Mouse (Mus musculus) hindbrain, postnatal 0 days (tissue): ENCODE data around the gene Prkaa1. TPM values are rescaled to one million over a fixed set of nuclear protein-coding genes. Genes with fewer than 3 reads are reported as not detected.
"Not testable (repeated sequence)": the region's sequence is repeated elsewhere in the genome, so short reads cannot be mapped to it uniquely, and the experiment has no call there.

Source experiments
- ATAC-seq: fragments of 200-750 bp; cut with Nextera tagmentation; 2 replicates; pipeline ENCODE4 v1.8.0; 2017; ENCODE audit warnings: mild to moderate bottlenecking, moderate TSS enrichment, moderate library complexity
- DNase-seq: peaks from one replicate; pipeline ENCODE4 v3.0.0-alpha.2; 2015; ENCODE audit warnings: low spot score
- H3K27ac ChIP-seq: fragments of 300-500 bp; sonication (generic); 2 replicates; pipeline ENCODE4 v1.5.1; 2014; ENCODE audit warnings: mild to moderate bottlenecking
- H3K27me3 ChIP-seq: fragments of 300-500 bp; sonication (generic); 2 replicates; pipeline ENCODE4 v1.6.1; 2014; ENCODE audit warnings: low read length, mixed read lengths; ENCODE audit not compliant: insufficient read depth
- H3K36me3 ChIP-seq: fragments of 300-500 bp; sonication (generic); 2 replicates; pipeline ENCODE4 v1.6.1; 2014; ENCODE audit warnings: low read length, mixed read lengths; ENCODE audit not compliant: insufficient read depth
- H3K4me1 ChIP-seq: fragments of 300-500 bp; sonication (generic); 2 replicates; pipeline ENCODE4 v1.6.1; 2014; ENCODE audit warnings: antibody characterized with exemption, low read length, mixed read lengths; ENCODE audit not compliant: insufficient read depth
- H3K4me2 ChIP-seq: fragments of 300-500 bp; sonication (generic); 2 replicates; pipeline ENCODE4 v1.6.1; 2014; ENCODE audit warnings: low read depth, mild to moderate bottlenecking, low read length, moderate library complexity, mixed read lengths
- H3K4me3 ChIP-seq: fragments of 300-500 bp; sonication (generic); 2 replicates; pipeline ENCODE4 v1.5.1; 2014; ENCODE audit warnings: low read length
- H3K9ac ChIP-seq: fragments of 300-500 bp; sonication (generic); replicated peaks from 2 replicates; pipeline ENCODE4 v1.6.1; 2014; ENCODE audit warnings: mild to moderate bottlenecking, low read length, moderate library complexity, mixed read lengths
- H3K9me3 ChIP-seq: fragments of 300-500 bp; sonication (generic); 2 replicates; pipeline ENCODE4 v1.6.1; 2016; ENCODE audit warnings: low read length, mixed read lengths
- CTCF ChIP-seq: IDR thresholded peaks from 2 replicates; pipeline ENCODE4 v1.5.1; 2016; ENCODE audit warnings: antibody characterized with exemption, control low read depth, low read depth
- WGBS: fragments of 180-500 bp; shearing (Covaris S2); extraction: QIAGEN DNeasy Blood & Tissue Kit; methylation state at CpG from one replicate; pipeline ENCODE4 v1.1.7; 2014; 5-methylcytosine and 5-hydroxymethylcytosine counted together
- polyA plus RNA-seq: library from polyadenylated mRNA; unstranded; fragments of >200 nt; fragmentation: Nextera tagmentation; extraction: Ambion mirVana; gene quantifications from 2 replicates; pipeline ENCODE4 v1.2.1, GENCODE M21; 2015
- total RNA-seq: library from RNA; depleted of rRNA; stranded (reverse); fragments of >200 nt; gene quantifications from 2 replicates; pipeline ENCODE4 v1.2.3, GENCODE M21; 2014

Prkaa1 gene
- total and polyA plus RNA-seq, 2 experiments from 2014 or later: 9.4 to 14.3 TPM

- Histone ChIP-seq H3K9ac (no peak overlapping the region), H3K4me3 (no peak overlapping the region), H3K36me3 (no peaks in the 10 kb centered on the region), H3K4me2 (no peak overlapping the region), H3K27me3 (no peaks in the 10 kb centered on the region), H3K4me1 (0 out of 2 replicates have a peak, but pooled peaks cover 1% of the 10 kb centered on the region), H3K27ac (no peak overlapping the region), H3K9me3 (no peaks in the 10 kb centered on the region)
- DNase-seq (no peak), ATAC-seq (no peak)
- no peak for TF ChIP-seq CTCF
- 92% methylated on average over 6 of the region's 6 CpGs for WGBS
Observed at GRCm38 (mm10) chr15:5194446-5194845, 50.8 kb downstream of the Prkaa1 start.

GRCm38 (mm10) chr15:5194931-5195330, 51.3 kb downstream of the Prkaa1 start:
- Histone ChIP-seq H3K4me2 (no peak overlapping the region), H3K4me1 (no peaks in the 10 kb centered on the region), H3K9me3 (no peaks in the 10 kb centered on the region), H3K27me3 (no peaks in the 10 kb centered on the region), H3K4me3 (no peak overlapping the region), H3K27ac (no peak overlapping the region), H3K36me3 (no peaks in the 10 kb centered on the region), H3K9ac (no peak overlapping the region)
- ATAC-seq (no peak), DNase-seq (no peak)
- no peak for TF ChIP-seq CTCF
- WGBS: 92% methylated on average over 9 of the region's 9 CpGs

GRCm38 (mm10) chr15:5195987-5196514, 52.4 kb downstream of the Prkaa1 start:
- TF ChIP-seq CTCF: no peak
- no peak for DNase-seq
- no peaks in the 10 kb centered on the region for H3K36me3 ChIP-seq

GRCm38 (mm10) chr15:5196691-5197090, 53.0 kb downstream of the Prkaa1 start:
- no peak overlapping the region for H3K4me3 ChIP-seq
- TF ChIP-seq CTCF: no peak
- H3K9ac ChIP-seq: no peak overlapping the region
- H3K27ac ChIP-seq: no peak overlapping the region
- no peaks in the 10 kb centered on the region for H3K9me3 ChIP-seq
- H3K36me3 ChIP-seq: no peaks in the 10 kb centered on the region
- H3K4me2 ChIP-seq: no peak overlapping the region
- H3K4me1 ChIP-seq: no peaks in the 10 kb centered on the region
- ATAC-seq (no peak), DNase-seq (no peak)
- H3K27me3 ChIP-seq: no peaks in the 10 kb centered on the region
- WGBS: 76% methylated on average over 4 of the region's 4 CpGs

More at GRCm38 (mm10) chr15:5195987-5196514, 52.4 kb downstream of the Prkaa1 start:
- no peak overlapping the region for H3K27ac ChIP-seq
- 49% methylated on average over 4 of the region's 4 CpGs for WGBS
- H3K4me3 ChIP-seq: no peak overlapping the region
- no peaks in the 10 kb centered on the region for H3K4me1 ChIP-seq
- no peak for ATAC-seq
- no peak overlapping the region for H3K9ac ChIP-seq
- H3K9me3 ChIP-seq: no peaks in the 10 kb centered on the region
- no peak overlapping the region for H3K4me2 ChIP-seq
- H3K27me3 ChIP-seq: no peaks in the 10 kb centered on the region

- no peak overlapping the region for H3K27ac ChIP-seq
- H3K36me3 ChIP-seq: no peaks in the 10 kb centered on the region
- no peaks in the 10 kb centered on the region for H3K27me3 ChIP-seq
- DNase-seq: no peak
- no peaks in the 10 kb centered on the region for H3K9me3 ChIP-seq
- ATAC-seq: no peak
- H3K4me2 ChIP-seq: no peak overlapping the region
- WGBS: 93% methylated on average over 9 of the region's 9 CpGs
- no peak for TF ChIP-seq CTCF
- no peak overlapping the region for H3K4me3 ChIP-seq
- H3K9ac ChIP-seq: no peak overlapping the region
- H3K4me1 ChIP-seq: no peaks in the 10 kb centered on the region
Observed at GRCm38 (mm10) chr15:5205222-5205621, 61.6 kb downstream of the Prkaa1 start.

- Histone ChIP-seq H3K27ac (no peak overlapping the region), H3K9ac (no peak overlapping the region), H3K9me3 (no peaks in the 10 kb centered on the region), H3K4me2 (no peak overlapping the region), H3K4me3 (no peak overlapping the region), H3K27me3 (no peaks in the 10 kb centered on the region), H3K4me1 (no peaks in the 10 kb centered on the region), H3K36me3 (no peaks in the 10 kb centered on the region)
- WGBS: 99% methylated on average over 3 of the region's 3 CpGs
- DNase-seq: no peak
- ATAC-seq: no peak
- TF ChIP-seq CTCF: no peak
Observed at GRCm38 (mm10) chr15:5209116-5209515, 65.5 kb downstream of the Prkaa1 start.

- Histone ChIP-seq H3K9me3 (no peaks in the 10 kb centered on the region), H3K4me1 (no peaks in the 10 kb centered on the region), H3K4me3 (no peak overlapping the region), H3K9ac (no peak overlapping the region), H3K4me2 (no peak overlapping the region), H3K36me3 (no peaks in the 10 kb centered on the region), H3K27me3 (no peaks in the 10 kb centered on the region), H3K27ac (no peak overlapping the region)
- TF ChIP-seq CTCF: no peak
- DNase-seq (no peak), ATAC-seq (no peak)
- WGBS: 89% methylated on average over 6 of the region's 6 CpGs
Observed at GRCm38 (mm10) chr15:5220491-5220890, 76.8 kb downstream of the Prkaa1 start.

- not testable (repeated sequence) for ATAC-seq, H3K27me3 ChIP-seq, H3K27ac ChIP-seq, H3K4me2 ChIP-seq, H3K4me3 ChIP-seq, DNase-seq, H3K36me3 ChIP-seq, H3K4me1 ChIP-seq, H3K9me3 ChIP-seq, H3K9ac ChIP-seq
- 86% methylated on average over 10 of the region's 10 CpGs for WGBS
Observed at GRCm38 (mm10) chr15:5230746-5231145, 87.1 kb downstream of the Prkaa1 start.
